Mouse (Mus musculus) cerebellum, adult 2 months (tissue): ENCODE data around the gene Tssk6.

Source experiments
- CTCF ChIP-seq: fragments of 200-500 bp; IDR thresholded peaks from 2 replicates; pipeline ENCODE4 v1.5.1; 2011; ENCODE audit warnings: low read depth, mild to moderate bottlenecking, control low read depth, low read length, moderate library complexity, borderline replicate concordance; ENCODE audit not compliant: insufficient read depth
- POLR2A ChIP-seq: fragments of 200-500 bp; IDR thresholded peaks from 2 replicates; pipeline ENCODE4 v1.6.1; 2011; ENCODE audit warnings: low read length, control low read depth, borderline replicate concordance; ENCODE audit not compliant: insufficient read depth

- no peak for TF ChIP-seq CTCF
- TF ChIP-seq POLR2A = no peak
Measured at GRCm38 (mm10) chr8:69879678-69880077, 22.3 kb upstream of the Tssk6 start.
